Mouse (Mus musculus) cerebellum, adult 18-20 months (tissue): ENCODE data around the gene Abi3bp.

Source experiments
- DNase-seq, 2 experiments: peaks; one replicate each; pipeline ENCODE4 v3.0.0; 2021

The Abi3bp gene

GRCm38 (mm10) chr16:56477677-56478574 is at the start of gene Abi3bp:
Gene Abi3bp, plus strand, starts transcription at chr16:56477878.
- DNase-seq: no peak

- no peak for DNase-seq
These were observed 42.1 kb upstream of the Abi3bp start for GRCm38 (mm10) chr16:56435293-56436185.

- DNase-seq: no peak
These were observed 37.4 kb upstream of the Abi3bp start for GRCm38 (mm10) chr16:56440243-56440642.

GRCm38 (mm10) chr16:56441113-56441512 is 36.6 kb upstream of the Abi3bp start:
- no peak for DNase-seq

- DNase-seq: no peak
These were observed 35.9 kb upstream of the Abi3bp start for GRCm38 (mm10) chr16:56441658-56442344.

- DNase-seq: no peak
These were observed 26.2 kb upstream of the Abi3bp start for GRCm38 (mm10) chr16:56451482-56451881.

- DNase-seq: no peak
These were observed 25.8 kb upstream of the Abi3bp start for GRCm38 (mm10) chr16:56451923-56452322.

- no peak for DNase-seq
These were observed 19.5 kb upstream of the Abi3bp start for GRCm38 (mm10) chr16:56458052-56458754.

GRCm38 (mm10) chr16:56473160-56473559 is 4.5 kb upstream of the Abi3bp start:
- DNase-seq: no peak

GRCm38 (mm10) chr16:56475676-56476075 is 2.0 kb upstream of the Abi3bp start:
- DNase-seq: no peak

GRCm38 (mm10) chr16:56478575-56479191 is 1.0 kb downstream of the Abi3bp start:
- DNase-seq: no peak

- DNase-seq: no peak
These were observed 5.8 kb downstream of the Abi3bp start for GRCm38 (mm10) chr16:56483466-56483865.

- DNase-seq: peak in 1 of 2 experiments; percentile 6
These were observed 8.8 kb downstream of the Abi3bp start for GRCm38 (mm10) chr16:56486461-56486860.

GRCm38 (mm10) chr16:56490861-56491260 is 13.2 kb downstream of the Abi3bp start:
- DNase-seq: no peak

- DNase-seq: no peak
These were observed 17.6 kb downstream of the Abi3bp start for GRCm38 (mm10) chr16:56495266-56495665.

GRCm38 (mm10) chr16:56496743-56497142 is 19.1 kb downstream of the Abi3bp start:
- DNase-seq: no peak

- no peak for DNase-seq
These were observed 21.0 kb downstream of the Abi3bp start for GRCm38 (mm10) chr16:56498680-56499079.

GRCm38 (mm10) chr16:56500441-56500840 is 22.8 kb downstream of the Abi3bp start:
- DNase-seq: no peak

- DNase-seq: no peak
These were observed 23.4 kb downstream of the Abi3bp start for GRCm38 (mm10) chr16:56501101-56501500.

GRCm38 (mm10) chr16:56501513-56501912 is 23.8 kb downstream of the Abi3bp start:
- no peak for DNase-seq

GRCm38 (mm10) chr16:56502134-56502533 is 24.5 kb downstream of the Abi3bp start:
- no peak for DNase-seq

- DNase-seq: no peak
These were observed 26.3 kb downstream of the Abi3bp start for GRCm38 (mm10) chr16:56503941-56504340.
